ENCODE assay signal across 17 mouse cellular contexts in the genomic region with DNA sequence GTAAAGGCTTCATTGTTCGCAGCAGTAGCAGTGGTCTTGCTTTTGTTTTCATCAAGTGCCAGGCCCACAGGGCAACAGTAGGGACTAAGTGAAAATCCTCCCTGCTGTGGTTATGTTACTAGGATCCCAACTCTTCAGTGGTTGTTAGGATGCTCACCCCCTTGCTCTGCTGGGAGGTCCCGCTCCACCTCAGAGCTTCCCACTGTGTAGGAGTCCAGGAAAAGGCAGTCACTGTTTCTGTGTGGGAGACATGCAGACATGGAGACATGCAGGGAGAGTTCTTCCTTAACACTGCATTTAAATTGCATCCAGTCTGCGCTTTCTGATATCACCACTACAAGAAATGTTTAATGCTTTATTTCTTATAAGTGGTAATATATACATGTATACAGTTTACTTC.
"Had no signal": no experiment of that assay in that cellular context is flagged by ENCODE, and none has a peak within 500 bp of the region (broad histone marks: within the 10 kb centered on the region; RNA-seq: fewer than 3 reads in every experiment).

No protein-coding gene starts in this region.

- H3K27me3 ChIP-seq: lung, embryonic 15.5 days; megakaryocyte, embryonic 14.5 days; midbrain, embryonic 13.5 days; midbrain, embryonic 15.5 days; neural tube, embryonic 12.5 days; stomach, embryonic 15.5 days had no signal

- DNase-seq: lung, adult 2 months; lung, postnatal 14 days; lung, postnatal 36 days; right cerebral cortex, postnatal 14 days; thymus, adult 2 months; thymus, postnatal 25 days; thymus, postnatal 4 days had no signal

- H3K36me3 ChIP-seq: stomach, embryonic 15.5 days had no signal

- ATAC-seq: lung, postnatal 0 days; midbrain, embryonic 13.5 days; midbrain, embryonic 15.5 days had no signal

- H3K9me3 ChIP-seq: lung, embryonic 15.5 days; megakaryocyte, embryonic 14.5 days; midbrain, embryonic 13.5 days; midbrain, embryonic 15.5 days; neural tube, embryonic 12.5 days; stomach, embryonic 15.5 days had no signal

- H3K4me1 ChIP-seq: lung, embryonic 15.5 days; midbrain, embryonic 13.5 days; midbrain, embryonic 15.5 days; neural tube, embryonic 12.5 days; stomach, embryonic 15.5 days had no signal

- H3K4me2 ChIP-seq: lung, embryonic 15.5 days; midbrain, embryonic 11.5 days; midbrain, embryonic 13.5 days; midbrain, embryonic 15.5 days; neural tube, embryonic 12.5 days; stomach, embryonic 15.5 days had no signal

- H3K27ac ChIP-seq: lung, embryonic 15.5 days; macrophage; midbrain, embryonic 13.5 days; midbrain, embryonic 15.5 days; neural tube, embryonic 12.5 days; stomach, embryonic 15.5 days; stomach, postnatal 0 days had no signal

- H3K4me3 ChIP-seq: lung, embryonic 15.5 days; megakaryocyte, embryonic 14.5 days; midbrain, embryonic 13.5 days; midbrain, embryonic 15.5 days; neural tube, embryonic 12.5 days; stomach, embryonic 15.5 days had no signal

- H3K9ac ChIP-seq: lung, embryonic 15.5 days; midbrain, embryonic 13.5 days; midbrain, embryonic 15.5 days; neural tube, embryonic 12.5 days; stomach, embryonic 15.5 days had no signal
